Mouse (Mus musculus): ENCODE data around the gene Lrrc47. TPM values are rescaled to one million over a fixed set of nuclear protein-coding genes. Genes with fewer than 3 reads are reported as not detected.
A peak's percentile ranks its signal among the peaks of the same experiment; 100 is the strongest.

Gene Lrrc47
- polyA plus RNA-seq, 1 experiment: 40.2 TPM

DNA sequence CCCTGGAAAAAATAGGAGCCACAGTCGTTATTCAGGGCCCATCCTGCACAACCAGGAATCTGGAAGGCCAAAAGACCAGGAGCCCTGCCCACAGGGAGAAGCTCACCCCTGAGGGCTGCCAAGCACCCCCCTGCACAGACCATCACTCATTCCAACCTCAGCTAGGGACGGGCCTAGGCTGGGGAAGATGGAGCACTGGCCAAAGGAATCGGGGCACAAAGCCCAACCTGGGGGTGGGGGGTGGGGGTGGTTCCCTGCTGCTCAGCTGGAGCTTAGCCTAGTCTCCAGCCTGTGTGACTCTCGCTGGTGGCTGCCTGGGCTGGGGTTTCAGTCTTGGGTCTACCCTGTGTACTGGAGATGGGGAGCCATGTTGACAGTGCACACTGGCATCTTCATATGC, 11.3 kb downstream of the Lrrc47 start:
- no peak for TF ChIP-seq CTCF (conservative IDR thresholded peaks at IDR 0.05; ENCODE audit: insufficient read depth, insufficient read length, low read depth, low read length)
- no peak for DNase-seq
- Histone ChIP-seq H3K27me3 (replicated peaks; ENCODE audit: control insufficient read depth, insufficient read depth, low read length) (no peaks in the 10 kb centered on the region), H3K36me3 (ENCODE audit: control insufficient read depth, insufficient read depth, low read length) (no peaks in the 10 kb centered on the region; the same call in 1 of the 2 replicates), H3K27ac (ENCODE audit: insufficient read depth, low read depth, low read length) (peak overlapping the region; percentile 78), H3K4me3 (ENCODE audit: insufficient read depth, low read depth, low read length) (no peak overlapping the region), H3K4me1 (ENCODE audit: control insufficient read depth, insufficient read depth, low read length) (peaks cover 24% of the 10 kb centered on the region)
- 15% methylated on average over 4 of the region's 4 CpGs for WGBS

DNA sequence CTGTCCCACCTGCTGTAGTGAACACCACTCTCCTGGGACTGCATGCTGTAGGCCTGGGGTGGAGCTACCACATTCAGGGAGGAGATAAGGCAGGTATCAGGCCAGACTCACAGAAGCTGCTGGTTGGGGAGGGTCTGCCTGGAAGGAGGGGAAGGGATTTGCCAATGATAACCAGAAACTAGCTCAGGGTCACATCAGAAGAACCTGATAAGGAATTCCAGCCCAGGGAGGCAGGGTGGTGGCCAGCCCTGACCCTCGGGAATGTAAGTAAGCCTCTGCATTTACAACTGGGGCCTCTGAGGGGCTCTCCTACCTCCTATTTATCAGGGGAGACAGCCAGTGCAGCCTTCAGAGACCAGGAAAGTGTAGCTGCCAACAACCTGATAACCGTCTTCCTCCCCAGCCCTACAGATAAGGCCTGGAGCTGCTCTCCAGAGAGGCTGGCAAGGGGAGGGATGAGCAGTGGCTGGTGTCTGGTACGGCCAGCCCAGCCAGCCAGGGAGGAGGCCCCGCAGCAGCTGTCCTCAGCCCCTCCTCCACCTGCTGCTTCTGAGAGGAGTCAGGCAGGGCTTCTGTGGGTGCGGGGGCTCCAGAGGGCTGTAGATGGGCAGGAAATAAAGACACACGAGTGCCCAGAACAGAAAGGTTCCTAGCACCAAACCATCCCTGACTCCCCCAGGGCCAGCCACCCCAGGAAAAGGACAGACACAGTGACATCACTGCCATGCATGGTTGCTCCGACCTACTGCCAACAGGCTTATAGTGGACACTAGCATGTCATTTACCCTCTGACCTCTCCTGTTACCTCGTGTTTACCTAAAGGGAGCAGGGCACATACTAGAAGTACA, 12.4 kb downstream of the Lrrc47 start:
- Histone ChIP-seq H3K36me3 (ENCODE audit: control insufficient read depth, insufficient read depth, low read length) (no peaks in the 10 kb centered on the region; the same call in 1 of the 2 replicates), H3K27ac (ENCODE audit: insufficient read depth, low read depth, low read length) (peak overlapping the region; percentile 78), H3K4me1 (ENCODE audit: control insufficient read depth, insufficient read depth, low read length) (peaks cover 24% of the 10 kb centered on the region), H3K4me3 (ENCODE audit: insufficient read depth, low read depth, low read length) (peak overlapping the region; percentile 65), H3K27me3 (replicated peaks; ENCODE audit: control insufficient read depth, insufficient read depth, low read length) (no peaks in the 10 kb centered on the region)
- DNase-seq: peak; percentile 66
- 24% methylated on average over 8 of the region's 8 CpGs for WGBS
- no peak for TF ChIP-seq CTCF (conservative IDR thresholded peaks at IDR 0.05; ENCODE audit: insufficient read depth, insufficient read length, low read depth, low read length)
- TF ChIP-seq POLR2A (IDR thresholded peaks at IDR 0.05; ENCODE audit: low read depth, low read length): no peak

DNA sequence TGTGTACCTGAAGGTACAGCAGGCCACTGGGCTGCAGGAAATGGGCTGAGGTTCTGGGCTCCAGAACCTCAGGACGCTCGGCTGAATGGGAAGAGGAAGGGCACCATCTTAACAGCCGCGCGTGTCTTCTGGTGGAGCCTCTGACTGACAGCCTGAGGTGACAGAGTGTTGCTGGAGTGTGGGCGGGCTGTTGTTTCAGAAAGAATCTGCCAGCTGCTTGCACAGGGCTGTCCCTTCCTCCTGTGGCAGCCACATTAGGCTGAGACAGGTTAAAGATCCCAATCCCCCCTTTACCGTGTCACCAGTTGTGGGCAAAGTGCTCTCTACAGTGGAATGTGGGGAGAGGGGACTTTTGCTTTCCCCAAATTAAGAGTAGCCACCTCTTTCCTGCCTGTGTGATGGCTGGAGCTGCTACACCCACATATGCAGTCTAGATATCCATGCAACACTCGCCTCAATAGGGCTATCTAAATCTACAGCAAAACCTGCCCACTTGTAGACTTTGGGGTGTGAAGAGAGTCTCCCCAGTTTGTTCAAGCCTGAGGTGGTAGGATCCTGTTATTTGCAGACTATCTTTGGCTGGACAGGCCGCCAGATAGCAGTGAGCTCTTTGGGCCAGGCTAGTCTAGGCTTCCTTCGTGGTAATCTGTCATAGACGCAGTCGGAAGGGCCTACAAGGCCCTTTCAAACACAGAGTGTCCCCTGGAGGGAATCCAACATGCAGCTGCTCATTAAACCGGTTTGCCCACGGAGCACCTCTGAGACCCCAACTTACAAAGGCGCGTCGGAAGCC, 13.4 kb downstream of the Lrrc47 start:
- Histone ChIP-seq H3K36me3 (ENCODE audit: control insufficient read depth, insufficient read depth, low read length) (no peaks in the 10 kb centered on the region; the same call in 1 of the 2 replicates), H3K4me1 (ENCODE audit: control insufficient read depth, insufficient read depth, low read length) (peaks cover 24% of the 10 kb centered on the region), H3K4me3 (ENCODE audit: insufficient read depth, low read depth, low read length) (peak overlapping the region; percentile 65), H3K27me3 (replicated peaks; ENCODE audit: control insufficient read depth, insufficient read depth, low read length) (no peaks in the 10 kb centered on the region), H3K27ac (ENCODE audit: insufficient read depth, low read depth, low read length) (peak overlapping the region; percentile 78)
- 31% methylated on average over 17 of the region's 17 CpGs for WGBS
- DNase-seq: peak; percentile 49
- TF ChIP-seq CTCF (conservative IDR thresholded peaks at IDR 0.05; ENCODE audit: insufficient read depth, insufficient read length, low read depth, low read length) (no peak), POLR2A (IDR thresholded peaks at IDR 0.05; ENCODE audit: low read depth, low read length) (no peak)

DNA sequence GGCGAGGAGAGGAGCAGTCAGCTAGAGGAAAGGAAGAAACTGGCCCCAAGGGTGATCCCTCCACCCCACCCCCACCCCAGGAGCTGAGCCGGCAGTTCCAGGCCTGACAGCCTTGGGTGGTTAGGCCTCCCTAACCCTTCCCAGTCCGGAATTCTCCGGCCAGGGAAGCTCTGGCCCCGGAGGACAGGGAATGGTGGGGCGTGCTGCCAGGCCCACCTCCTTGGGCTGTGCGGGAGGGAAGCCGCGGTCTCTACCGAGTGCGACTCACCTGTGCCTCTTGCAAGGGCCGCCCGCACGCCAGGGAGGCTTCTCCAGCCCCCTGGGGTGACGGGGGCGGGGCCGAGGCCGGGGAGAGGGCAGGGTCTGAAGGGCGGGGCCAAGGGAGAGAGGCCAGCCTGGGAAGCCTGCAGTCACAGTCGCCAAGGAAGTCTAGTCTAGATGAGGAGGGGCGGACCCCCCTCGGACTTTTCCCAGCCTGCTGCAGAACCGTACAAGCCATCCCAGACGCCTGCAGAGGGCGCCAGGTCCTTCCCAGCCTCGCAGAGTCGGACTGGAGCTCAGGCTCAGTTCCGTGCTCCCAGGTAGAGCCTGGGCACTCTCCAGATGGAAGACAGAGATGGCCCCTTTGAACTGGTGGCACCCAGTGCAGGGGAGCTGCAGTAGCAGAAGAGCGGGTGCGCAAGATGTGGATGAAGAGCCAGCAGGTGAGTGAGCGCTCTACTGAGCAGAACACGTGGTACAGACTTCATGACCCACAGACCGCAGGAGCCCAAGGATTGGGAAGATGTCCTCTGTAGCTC, 14.3 kb downstream of the Lrrc47 start, which contains the start of gene Smim1:
TSS of gene Smim1 (minus strand) at position 590 of the 800 bp plus-strand sequence.
- DNase-seq: peak; percentile 97
- peak within 1 kb of the TSS; percentile 65 for H3K4me3 ChIP-seq (ENCODE audit: insufficient read depth, low read depth, low read length)
- peak within 1 kb of the TSS; percentile 78 for H3K27ac ChIP-seq (ENCODE audit: insufficient read depth, low read depth, low read length)

DNA sequence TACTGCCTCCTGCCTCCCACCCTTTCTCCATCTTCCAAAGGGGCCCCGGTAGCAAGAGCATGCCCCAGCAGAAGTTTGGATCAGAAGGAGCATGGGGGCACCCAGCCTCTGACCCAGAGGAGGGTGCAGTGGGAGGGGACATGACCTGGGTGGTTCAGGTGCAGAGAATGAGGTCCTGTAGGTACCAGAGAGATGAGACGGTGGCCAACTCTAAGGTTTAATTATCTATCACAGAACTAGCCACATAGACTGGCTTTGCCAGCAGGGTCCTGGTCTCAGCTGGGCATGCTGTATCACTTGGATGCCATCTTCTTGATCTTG, 14.9 kb downstream of the Lrrc47 start:
- no peak overlapping the region; the same call in 1 of the 2 replicates for H3K27ac ChIP-seq (ENCODE audit: insufficient read depth, low read depth, low read length)
- peak overlapping the region; percentile 65 for H3K4me3 ChIP-seq (ENCODE audit: insufficient read depth, low read depth, low read length)
- peaks cover 24% of the 10 kb centered on the region for H3K4me1 ChIP-seq (ENCODE audit: control insufficient read depth, insufficient read depth, low read length)
- H3K36me3 ChIP-seq (ENCODE audit: control insufficient read depth, insufficient read depth, low read length): no peaks in the 10 kb centered on the region; the same call in 1 of the 2 replicates
- no peaks in the 10 kb centered on the region for H3K27me3 ChIP-seq (replicated peaks; ENCODE audit: control insufficient read depth, insufficient read depth, low read length)
- no peak for TF ChIP-seq POLR2A (IDR thresholded peaks at IDR 0.05; ENCODE audit: low read depth, low read length)
- no peak for TF ChIP-seq CTCF (conservative IDR thresholded peaks at IDR 0.05; ENCODE audit: insufficient read depth, insufficient read length, low read depth, low read length)
- 9% methylated on average over 2 of the region's 2 CpGs for WGBS
- no peak for DNase-seq

More for the DNA sequence above, 14.3 kb downstream of the Lrrc47 start, which contains the start of gene Smim1:
- peaks cover 24% of the 10 kb centered on the region for H3K4me1 ChIP-seq (ENCODE audit: control insufficient read depth, insufficient read depth, low read length)
- no peaks in the 10 kb centered on the region for H3K27me3 ChIP-seq (replicated peaks; ENCODE audit: control insufficient read depth, insufficient read depth, low read length)
- 3% methylated on average over 33 of the region's 33 CpGs for WGBS
- H3K36me3 ChIP-seq (ENCODE audit: control insufficient read depth, insufficient read depth, low read length): no peaks in the 10 kb centered on the region; the same call in 1 of the 2 replicates
- TF ChIP-seq POLR2A (IDR thresholded peaks at IDR 0.05; ENCODE audit: low read depth, low read length) (no peak), CTCF (conservative IDR thresholded peaks at IDR 0.05; ENCODE audit: insufficient read depth, insufficient read length, low read depth, low read length) (peak; percentile 64)

DNA sequence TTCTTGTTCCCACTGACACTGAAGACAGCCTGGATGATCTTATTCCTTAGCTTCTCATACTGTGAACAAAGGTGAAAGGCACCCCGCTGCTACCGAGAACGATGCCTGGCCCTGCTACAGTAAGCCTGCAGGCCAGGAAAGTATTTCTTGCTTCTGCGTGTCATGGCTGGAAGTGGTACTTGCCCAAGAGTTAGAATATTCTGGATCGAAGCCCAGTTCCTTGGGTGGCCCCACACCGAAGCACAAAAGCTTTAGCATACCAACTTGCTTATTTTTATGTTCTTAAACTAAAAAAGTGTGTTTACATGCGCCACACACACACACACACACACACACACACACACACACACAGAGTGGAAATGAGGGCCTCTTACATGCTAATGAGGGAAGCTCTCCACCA, 16.5 kb downstream of the Lrrc47 start:
- WGBS: 75% methylated on average over 7 of the region's 7 CpGs
- TF ChIP-seq POLR2A (IDR thresholded peaks at IDR 0.05; ENCODE audit: low read depth, low read length) (no peak), CTCF (conservative IDR thresholded peaks at IDR 0.05; ENCODE audit: insufficient read depth, insufficient read length, low read depth, low read length) (no peak)
- no peak for DNase-seq
- Histone ChIP-seq H3K27me3 (replicated peaks; ENCODE audit: control insufficient read depth, insufficient read depth, low read length) (no peaks in the 10 kb centered on the region), H3K4me1 (ENCODE audit: control insufficient read depth, insufficient read depth, low read length) (peaks cover 11% of the 10 kb centered on the region; the same call in 1 of the 2 replicates), H3K27ac (ENCODE audit: insufficient read depth, low read depth, low read length) (no peak overlapping the region), H3K4me3 (ENCODE audit: insufficient read depth, low read depth, low read length) (no peak overlapping the region), H3K36me3 (ENCODE audit: control insufficient read depth, insufficient read depth, low read length) (no peaks in the 10 kb centered on the region; the same call in 1 of the 2 replicates)

Data from kidney, adult 2 months (tissue).